ENCODE assay signal across 12 mouse cellular contexts in the genomic region with DNA sequence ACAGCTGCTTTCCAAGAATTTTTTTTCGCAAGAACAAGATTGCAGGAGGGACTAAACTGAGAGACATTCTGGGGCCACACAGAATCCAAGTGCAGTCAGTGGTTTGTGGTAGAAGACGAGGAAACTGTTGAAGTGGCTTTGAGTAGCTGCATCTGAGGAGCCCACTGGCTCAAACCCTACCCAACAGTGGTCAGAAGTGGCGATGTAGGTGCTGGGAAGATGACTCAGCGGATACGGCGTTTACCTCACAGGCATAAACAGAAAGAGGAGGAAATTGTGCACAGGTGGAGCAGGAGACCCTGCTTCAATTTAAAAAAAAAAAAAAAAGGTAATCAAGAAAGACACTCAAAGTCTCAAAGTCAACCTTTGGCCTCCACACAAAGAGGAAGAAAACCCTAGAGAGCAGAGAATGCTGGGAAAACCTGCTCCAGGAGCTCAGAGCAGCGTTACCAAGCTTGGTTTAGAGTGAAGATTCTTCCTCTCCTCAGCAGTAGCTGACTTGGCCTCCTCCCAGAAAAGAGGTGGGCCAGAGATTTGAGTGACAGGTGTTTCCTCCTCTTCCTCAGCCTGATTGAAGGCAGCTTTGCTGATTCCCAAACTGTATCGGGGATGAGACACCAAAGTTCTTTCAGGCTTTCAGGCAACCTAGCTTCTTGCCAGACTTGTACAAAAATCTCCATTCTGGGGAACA. TPM values are rescaled to one million over a fixed set of nuclear protein-coding genes. Genes with fewer than 3 reads are reported as not detected.
DNase-seq lines count a peak whose midpoint lies in the region; ATAC-seq lines count a peak whose summit lies in the region.
"Had no signal": no experiment of that assay in that cellular context is flagged by ENCODE, and none has a peak within 500 bp of the region (broad histone marks: within the 10 kb centered on the region; RNA-seq: fewer than 3 reads in every experiment).

No protein-coding gene starts in this region.

- H3K4me3 ChIP-seq in liver, embryonic 15.5 days (replicated peaks) = no peak overlapping the region
- H3K4me3 ChIP-seq: forebrain, embryonic 13.5 days; myocyte had no signal

- H3K36me3 ChIP-seq in liver, embryonic 15.5 days (replicated peaks) = peaks cover 10% of the 10 kb centered on the region

- peaks cover 53% of the 10 kb centered on the region for H3K4me1 ChIP-seq in liver, embryonic 15.5 days (replicated peaks)

- 46% methylated on average over 8 of the region's 8 CpGs for WGBS in liver, embryonic 15.5 days (ENCODE audit: insufficient replicate concordance)

- no peak for ATAC-seq in CD4-positive, CD25-positive, alpha-beta regulatory T cell, adult 4 months
- ATAC-seq in erythroid progenitor cell, adult 5-6 weeks (replicated peaks; ENCODE audit: low FRiP score, poor library complexity, severe bottlenecking) = peak; percentile 60
- no peak for ATAC-seq in liver, embryonic 15.5 days (ENCODE audit: insufficient read depth)
- ATAC-seq: forebrain, embryonic 13.5 days had no signal

- H3K9me3 ChIP-seq in liver, embryonic 15.5 days (replicated peaks) = no peaks in the 10 kb centered on the region
- H3K9me3 ChIP-seq: forebrain, embryonic 13.5 days had no signal

- H3K27me3 ChIP-seq in liver, embryonic 15.5 days = no peaks in the 10 kb centered on the region
- H3K27me3 ChIP-seq: forebrain, embryonic 13.5 days had no signal

- peak overlapping the region; percentile 19; the same call in 1 of the 2 replicates for H3K4me2 ChIP-seq in liver, embryonic 15.5 days
- H3K4me2 ChIP-seq: forebrain, embryonic 13.5 days had no signal

- no peak overlapping the region for H3K9ac ChIP-seq in liver, embryonic 15.5 days
- H3K9ac ChIP-seq: forebrain, embryonic 13.5 days had no signal

- peak; percentile 31 for DNase-seq in CD4-positive, CD25-positive, alpha-beta regulatory T cell, adult 2 months (ENCODE audit: low read depth, low spot score)
- peak; percentile 86 for DNase-seq in 416B (ENCODE audit: low read depth)
- no peak for DNase-seq in right cerebral cortex, postnatal 25 days
- DNase-seq in left cerebral cortex, postnatal 14 days (ENCODE audit: low spot score in 2 of 2) = no peak
- DNase-seq in urinary bladder, postnatal 4 days (ENCODE audit: low spot score in 2 of 2) = no peak
- DNase-seq: gastrocnemius, postnatal 25 days had no signal

- 0 out of 2 replicates have a peak overlapping the region, but pooled peaks have one; percentile 29 for H3K27ac ChIP-seq in liver, embryonic 15.5 days (replicated peaks)
- H3K27ac ChIP-seq: forebrain, embryonic 13.5 days; kidney, postnatal 0 days had no signal

- intact Hi-C loops in left cerebral cortex, postnatal 14 days (cut with DNase I) = no loop called here

RNA-seq across cellular contexts. Expression of a gene that starts 4.5 kb away (rescaled TPM):
- 100 to 1,000 TPM; 240 to 300 TPM for polyA plus RNA-seq in CD4-positive, CD25-positive, alpha-beta regulatory T cell, adult 4 months (2017; shearing (Covaris generic))
- total RNA-seq in erythroid progenitor cell, adult 5-6 weeks (2015; ENCODE audit: low replicate concordance) = 62.9 and 66.7 TPM in 2 replicates
- 18.9 and 34.6 TPM in 2 replicates for total RNA-seq in erythroid progenitor cell, adult 5-6 weeks (2017; ENCODE audit: low replicate concordance)
- polyA plus RNA-seq in liver, embryonic 15.5 days (2015; fragmentation: Nextera tagmentation; extraction: Ambion mirVana) = 45.5 and 47.3 TPM in 2 replicates
- total RNA-seq in left cerebral cortex, postnatal 14 days (2021) = 10 to 100 TPM; 64.5 to 64.8 TPM

Comparison
In these comparisons a context has a peak if more than half of its experiments do, and no peak if none do; other contexts are left out.
1. DNase-seq: peak in CD4-positive, CD25-positive, alpha-beta regulatory T cell, adult 2 months (single experiment) and 416B (single experiment); none in right cerebral cortex, postnatal 25 days (single experiment), left cerebral cortex, postnatal 14 days (0 of 2) and urinary bladder, postnatal 4 days (0 of 2).